Mouse (Mus musculus) retina, postnatal 1 day (tissue): ENCODE measurements at regions not wholly inside any gene's neighbourhood (a gene's known extent, or its start where the extent isn't known, plus 50 kb on each side); places are given as distances from the start of the nearest gene placed in this dataset.

ENCODE experiments used
- DNase-seq: peaks from one replicate; pipeline ENCODE4 v3.0.0-alpha.2; 2012

- peak; percentile 76 for DNase-seq
Observed at GRCm38 (mm10) chr2:56025059-56025458, 589.3 kb downstream of the Kcnj3 start.

- DNase-seq = no peak
Observed at GRCm38 (mm10) chr2:56028958-56029357, 593.2 kb downstream of the Kcnj3 start.
